Mouse (Mus musculus) forebrain, postnatal 0 days (tissue): ENCODE measurements around the gene Cyb5d2. TPM values are rescaled to one million over a fixed set of nuclear protein-coding genes. Genes with fewer than 3 reads are reported as not detected.
"Not testable (repeated sequence)": the region's sequence is repeated elsewhere in the genome, so short reads cannot be mapped to it uniquely, and the experiment has no call there.

Experiments used
- ATAC-seq: fragments of 200-750 bp; cut with Nextera tagmentation; 2 replicates; pipeline ENCODE4 v1.8.0; 2017; ENCODE audit warnings: mild to moderate bottlenecking, moderate library complexity
- DNase-seq: peaks from one replicate; pipeline ENCODE4 v3.0.0-alpha.2; 2015
- H3K27ac ChIP-seq: fragments of 300-500 bp; sonication (generic); 2 replicates; pipeline ENCODE4 v1.5.1; 2014; ENCODE audit warnings: low read depth, mild to moderate bottlenecking, antibody characterized with exemption, low read length, moderate library complexity, mixed read lengths
- H3K27me3 ChIP-seq: fragments of 300-500 bp; sonication (generic); 2 replicates; pipeline ENCODE4 v1.6.1; 2014; ENCODE audit warnings: mild to moderate bottlenecking, low read length, mixed read lengths; ENCODE audit not compliant: insufficient read depth
- H3K36me3 ChIP-seq: fragments of 300-500 bp; sonication (generic); 2 replicates; pipeline ENCODE4 v1.6.1; 2014; ENCODE audit warnings: mild to moderate bottlenecking, moderate library complexity; ENCODE audit not compliant: insufficient read depth
- H3K4me1 ChIP-seq: fragments of 300-500 bp; sonication (generic); 2 replicates; pipeline ENCODE4 v1.6.1; 2014; ENCODE audit warnings: antibody characterized with exemption; ENCODE audit not compliant: insufficient read depth
- H3K4me2 ChIP-seq: fragments of 300-500 bp; sonication (generic); 2 replicates; pipeline ENCODE4 v1.6.1; 2014; ENCODE audit warnings: low read depth, mild to moderate bottlenecking, moderate library complexity
- H3K4me3 ChIP-seq: fragments of 300-500 bp; sonication (generic); 2 replicates; pipeline ENCODE4 v1.5.1; 2014; ENCODE audit warnings: low read depth, low read length, mixed read lengths
- H3K9ac ChIP-seq: fragments of 300-500 bp; sonication (generic); 2 replicates; pipeline ENCODE4 v1.6.1; 2014; ENCODE audit warnings: mild to moderate bottlenecking
- H3K9me3 ChIP-seq: fragments of 300-500 bp; sonication (generic); 2 replicates; pipeline ENCODE4 v1.6.1; 2016; ENCODE audit warnings: low read length
- CTCF ChIP-seq: sonication (generic); IDR thresholded peaks from 2 replicates; pipeline ENCODE4 v1.5.1; 2016; ENCODE audit warnings: antibody characterized with exemption, control low read depth, low read depth
- WGBS: fragments of 180-500 bp; shearing (Covaris S2); extraction: QIAGEN DNeasy Blood & Tissue Kit; methylation state at CpG from one replicate; pipeline ENCODE4 v1.1.7; 2014; 5-methylcytosine and 5-hydroxymethylcytosine counted together
- polyA plus RNA-seq: library from polyadenylated mRNA; unstranded; fragments of >200 nt; fragmentation: Nextera tagmentation; extraction: Ambion mirVana; gene quantifications from 2 replicates; pipeline ENCODE4 v1.2.1, GENCODE M21; 2015
- total RNA-seq: library from RNA; depleted of rRNA; stranded (reverse); fragments of >200 nt; gene quantifications from 2 replicates; pipeline ENCODE4 v1.2.3, GENCODE M21; 2014

The Cyb5d2 gene
- total and polyA plus RNA-seq, 2 experiments from 2014 or later: 7.8 to 8.4 TPM

GRCm38 (mm10) chr11:72760781-72761180, 35.2 kb downstream of the Cyb5d2 start:
- no peak overlapping the region for H3K4me2 ChIP-seq
- H3K36me3 ChIP-seq: peaks cover 84% of the 10 kb centered on the region
- WGBS: 77% methylated on average over 1 of the region's 1 CpGs

GRCm38 (mm10) chr11:72759581-72759980, 36.4 kb downstream of the Cyb5d2 start:
- peaks cover 94% of the 10 kb centered on the region for H3K36me3 ChIP-seq

More at GRCm38 (mm10) chr11:72760781-72761180, 35.2 kb downstream of the Cyb5d2 start:
- Histone ChIP-seq H3K9me3 (no peaks in the 10 kb centered on the region), H3K27ac (no peak overlapping the region), H3K4me3 (no peak overlapping the region), H3K4me1 (no peaks in the 10 kb centered on the region), H3K9ac (no peak overlapping the region), H3K27me3 (no peaks in the 10 kb centered on the region)
- ATAC-seq (no peak), DNase-seq (no peak)
- TF ChIP-seq CTCF: no peak

GRCm38 (mm10) chr11:72758316-72758715, 37.6 kb downstream of the Cyb5d2 start:
- Histone ChIP-seq H3K4me3 (no peak overlapping the region), H3K4me2 (no peak overlapping the region), H3K36me3 (peaks cover 94% of the 10 kb centered on the region), H3K27ac (no peak overlapping the region), H3K9ac (no peak overlapping the region), H3K9me3 (no peaks in the 10 kb centered on the region), H3K27me3 (no peaks in the 10 kb centered on the region), H3K4me1 (no peaks in the 10 kb centered on the region)
- WGBS: 97% methylated on average over 5 of the region's 5 CpGs
- TF ChIP-seq CTCF: no peak
- no peak for ATAC-seq
- DNase-seq: no peak

More at GRCm38 (mm10) chr11:72759581-72759980, 36.4 kb downstream of the Cyb5d2 start:
- Histone ChIP-seq H3K9me3 (no peaks in the 10 kb centered on the region), H3K4me2 (no peak overlapping the region), H3K4me1 (no peaks in the 10 kb centered on the region), H3K9ac (no peak overlapping the region), H3K4me3 (no peak overlapping the region), H3K27ac (no peak overlapping the region), H3K27me3 (no peaks in the 10 kb centered on the region)
- DNase-seq: no peak
- TF ChIP-seq CTCF: no peak
- 95% methylated on average over 6 of the region's 6 CpGs for WGBS
- ATAC-seq: no peak

- Histone ChIP-seq H3K27me3 (no peaks in the 10 kb centered on the region), H3K27ac (no peak overlapping the region), H3K36me3 (peaks cover 93% of the 10 kb centered on the region), H3K4me1 (no peaks in the 10 kb centered on the region), H3K4me2 (no peak overlapping the region), H3K4me3 (no peak overlapping the region), H3K9me3 (no peaks in the 10 kb centered on the region), H3K9ac (no peak overlapping the region)
- WGBS: 28% methylated on average over 2 of the region's 2 CpGs
- TF ChIP-seq CTCF: no peak; the same call in 1 of the 2 replicates
- DNase-seq (no peak), ATAC-seq (no peak)
These were observed 44.0 kb downstream of the Cyb5d2 start for GRCm38 (mm10) chr11:72751956-72752355.

GRCm38 (mm10) chr11:72739048-72739447, 56.9 kb downstream of the Cyb5d2 start:
- ATAC-seq: no peak
- WGBS: 97% methylated on average over 1 of the region's 1 CpGs
- peaks cover 35% of the 10 kb centered on the region for H3K36me3 ChIP-seq

GRCm38 (mm10) chr11:72737517-72737916, 58.4 kb downstream of the Cyb5d2 start:
- not testable (repeated sequence) for H3K27me3 ChIP-seq, H3K4me1 ChIP-seq, ATAC-seq, H3K27ac ChIP-seq, H3K4me3 ChIP-seq, H3K9me3 ChIP-seq, H3K4me2 ChIP-seq, H3K9ac ChIP-seq
- peak; percentile 52 for TF ChIP-seq CTCF
- peak; percentile 10 for DNase-seq
- 89% methylated on average over 5 of the region's 5 CpGs for WGBS
- H3K36me3 ChIP-seq: peaks cover 34% of the 10 kb centered on the region

More at GRCm38 (mm10) chr11:72739048-72739447, 56.9 kb downstream of the Cyb5d2 start:
- no peak overlapping the region for H3K4me2 ChIP-seq
- H3K27me3 ChIP-seq: no peaks in the 10 kb centered on the region
- DNase-seq: no peak
- H3K4me3 ChIP-seq: no peak overlapping the region
- no peaks in the 10 kb centered on the region for H3K4me1 ChIP-seq
- H3K27ac ChIP-seq: no peak overlapping the region
- H3K9me3 ChIP-seq: no peaks in the 10 kb centered on the region
- no peak for TF ChIP-seq CTCF
- no peak overlapping the region for H3K9ac ChIP-seq

- H3K4me3 ChIP-seq: no peak overlapping the region
- H3K9ac ChIP-seq: no peak overlapping the region
- no peak for TF ChIP-seq CTCF
- ATAC-seq: no peak
- no peak overlapping the region for H3K4me2 ChIP-seq
- H3K27ac ChIP-seq: no peak overlapping the region
- no peaks in the 10 kb centered on the region for H3K9me3 ChIP-seq
- peaks cover 46% of the 10 kb centered on the region for H3K36me3 ChIP-seq
- whole genome bisulfite sequencing: 67% methylated on average over 1 of the region's 1 CpGs
- no peak for DNase-seq
- H3K4me1 ChIP-seq: no peaks in the 10 kb centered on the region
- H3K27me3 ChIP-seq: no peaks in the 10 kb centered on the region
These were observed 59.6 kb downstream of the Cyb5d2 start for GRCm38 (mm10) chr11:72736320-72736719.
